Mouse (Mus musculus): ENCODE results near the gene Nfatc2ip. TPM values are rescaled to one million over a fixed set of nuclear protein-coding genes. Genes with fewer than 3 reads are reported as not detected.
"Not testable (repeated sequence)": the region's sequence is repeated elsewhere in the genome, so short reads cannot be mapped to it uniquely, and the experiment has no call there.

Nfatc2ip gene
- polyA plus RNA-seq, 1 experiment from 2014 or later, result 2.6 TPM

DNA sequence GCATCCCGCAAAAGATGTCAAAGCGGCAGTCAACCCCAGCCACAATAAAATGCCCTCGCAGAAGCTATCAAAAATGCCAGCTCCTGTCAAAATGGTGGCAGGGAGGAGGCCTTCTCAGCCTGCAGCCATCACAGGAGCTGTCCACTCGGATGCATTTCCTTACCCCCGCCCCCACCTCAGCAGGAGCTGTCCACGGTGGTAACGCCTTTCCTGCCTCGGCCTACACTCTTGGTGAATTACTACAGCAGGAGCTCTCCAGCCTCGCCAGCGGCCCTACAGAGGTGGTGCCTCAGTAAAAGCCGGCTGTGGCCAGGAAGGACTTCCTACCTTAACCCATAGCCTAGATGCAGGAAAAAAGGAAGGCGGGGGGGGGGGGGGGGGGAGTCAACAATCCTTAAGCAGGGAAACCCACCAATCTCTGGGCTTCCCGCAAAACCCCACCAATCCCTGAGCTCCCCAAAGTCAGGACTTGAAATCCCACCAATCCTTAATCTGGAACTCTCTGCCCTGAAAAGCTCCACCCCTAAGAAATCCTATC is 30.9 kb upstream of the Nfatc2ip start:
- Histone ChIP-seq H3K36me3 (ENCODE audit: inconsistent target) (no peaks in the 10 kb centered on the region), H3K79me2 (ENCODE audit: inconsistent target) (peaks cover 4% of the 10 kb centered on the region; the same call in 1 of the 2 replicates), H3K4me3 (ENCODE audit: inconsistent target) (no peak overlapping the region), H3K27ac (no peak overlapping the region)
- WGBS (ENCODE audit: missing documents), result 89% methylated on average over 11 of the region's 13 CpGs

DNA sequence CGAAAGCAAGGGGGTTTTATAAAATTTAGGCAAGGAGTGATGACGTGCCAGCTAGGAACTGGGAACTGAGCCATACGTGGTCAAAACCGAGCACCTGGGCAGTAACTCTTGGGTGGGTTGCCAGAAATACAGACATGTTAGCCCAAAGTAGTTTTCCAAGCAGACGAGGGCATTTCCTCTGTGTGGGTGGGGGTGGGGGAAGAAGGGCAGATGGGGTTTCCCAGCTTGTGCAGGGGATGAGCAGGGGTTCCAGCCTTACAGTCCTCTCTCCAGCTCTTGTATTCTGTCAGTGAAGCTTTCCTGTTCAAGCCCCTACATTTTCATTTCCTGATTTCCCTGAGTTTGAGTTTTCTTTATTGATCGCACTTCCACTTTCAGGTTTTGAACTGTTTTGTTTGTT is 27.6 kb upstream of the Nfatc2ip start:
- no peaks in the 10 kb centered on the region for H3K79me2 ChIP-seq (ENCODE audit: inconsistent target)
- 48% methylated on average over 6 of the region's 6 CpGs for WGBS (ENCODE audit: missing documents)
- no peaks in the 10 kb centered on the region for H3K36me3 ChIP-seq (ENCODE audit: inconsistent target)
- no peak overlapping the region for H3K4me3 ChIP-seq (ENCODE audit: inconsistent target)
- no peak overlapping the region for H3K27ac ChIP-seq

DNA sequence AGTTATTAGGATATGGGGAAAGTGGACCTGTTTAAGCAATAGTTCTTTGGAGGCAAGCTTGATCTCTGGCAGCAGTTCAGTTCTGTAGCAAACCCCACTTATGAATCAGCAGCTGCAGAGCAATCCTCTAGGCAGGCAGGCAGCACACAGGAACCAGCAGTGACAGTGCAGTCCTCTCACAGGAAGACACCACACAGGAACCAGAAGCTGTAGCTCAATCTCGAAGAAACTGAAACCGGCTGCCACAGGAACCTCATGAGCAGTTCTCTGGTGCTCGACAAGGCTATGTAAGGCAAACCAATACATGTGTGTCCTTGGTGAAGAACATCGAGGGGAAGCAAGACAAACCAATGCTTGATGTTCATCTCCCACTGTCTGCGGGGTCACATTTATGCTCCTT is 25.2 kb upstream of the Nfatc2ip start:
- H3K27ac ChIP-seq, result no peak overlapping the region
- WGBS (ENCODE audit: missing documents), result 54% methylated on average over 5 of the region's 5 CpGs

DNA sequence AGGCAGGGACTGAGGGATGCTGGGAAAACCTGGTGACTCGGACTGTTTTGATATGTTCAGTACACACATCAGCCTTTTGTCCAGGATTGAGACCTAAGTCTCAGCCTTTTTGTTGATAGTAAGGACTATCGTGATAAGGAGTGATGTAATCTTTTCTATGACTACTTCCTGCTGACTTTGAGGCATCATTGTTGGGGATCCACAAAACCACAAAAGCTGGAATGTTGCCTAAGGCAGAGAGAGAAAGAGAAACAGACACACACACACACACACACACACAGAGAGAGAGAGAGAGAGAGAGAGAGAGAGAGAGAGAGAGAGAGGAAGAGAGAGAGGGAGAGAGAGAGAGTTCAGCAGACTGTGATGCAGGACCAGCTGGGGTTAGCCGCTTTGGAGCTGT is 22.0 kb upstream of the Nfatc2ip start:
- H3K79me2 ChIP-seq (ENCODE audit: inconsistent target), result no peaks in the 10 kb centered on the region
- no peak overlapping the region for H3K4me3 ChIP-seq (ENCODE audit: inconsistent target)
- 42% methylated on average over 3 of the region's 3 CpGs for WGBS (ENCODE audit: missing documents)
- no peak overlapping the region for H3K27ac ChIP-seq
- H3K36me3 ChIP-seq (ENCODE audit: inconsistent target), result no peaks in the 10 kb centered on the region

More for the DNA sequence above, 25.2 kb upstream of the Nfatc2ip start:
- Histone ChIP-seq H3K36me3 (ENCODE audit: inconsistent target) (no peaks in the 10 kb centered on the region), H3K79me2 (ENCODE audit: inconsistent target) (no peaks in the 10 kb centered on the region), H3K4me3 (ENCODE audit: inconsistent target) (no peak overlapping the region)

DNA sequence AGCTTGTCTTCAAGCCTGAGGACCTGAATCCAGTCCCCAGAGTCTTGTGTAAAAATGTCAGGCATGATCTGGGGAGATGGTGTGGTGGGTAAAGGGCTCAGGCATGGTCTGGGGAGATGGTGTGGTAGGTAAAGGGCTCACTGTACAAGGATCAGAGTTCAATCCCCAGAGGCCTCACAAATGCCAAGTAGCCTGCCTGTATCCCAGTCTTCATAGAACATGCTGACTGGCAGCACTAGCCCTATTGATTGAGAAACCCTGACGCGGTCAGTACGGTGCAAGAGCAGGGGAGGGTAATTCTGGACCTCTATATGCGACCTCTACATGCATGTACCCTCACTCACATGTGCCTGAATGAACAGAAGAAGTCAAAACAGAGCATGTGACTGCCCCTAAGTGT is 21.1 kb upstream of the Nfatc2ip start:
- Histone ChIP-seq H3K27ac (no peak overlapping the region), H3K36me3 (ENCODE audit: inconsistent target) (no peaks in the 10 kb centered on the region), H3K79me2 (ENCODE audit: inconsistent target) (no peaks in the 10 kb centered on the region), H3K4me3 (ENCODE audit: inconsistent target) (no peak overlapping the region)
- 93% methylated on average over 4 of the region's 4 CpGs for WGBS (ENCODE audit: missing documents)

DNA sequence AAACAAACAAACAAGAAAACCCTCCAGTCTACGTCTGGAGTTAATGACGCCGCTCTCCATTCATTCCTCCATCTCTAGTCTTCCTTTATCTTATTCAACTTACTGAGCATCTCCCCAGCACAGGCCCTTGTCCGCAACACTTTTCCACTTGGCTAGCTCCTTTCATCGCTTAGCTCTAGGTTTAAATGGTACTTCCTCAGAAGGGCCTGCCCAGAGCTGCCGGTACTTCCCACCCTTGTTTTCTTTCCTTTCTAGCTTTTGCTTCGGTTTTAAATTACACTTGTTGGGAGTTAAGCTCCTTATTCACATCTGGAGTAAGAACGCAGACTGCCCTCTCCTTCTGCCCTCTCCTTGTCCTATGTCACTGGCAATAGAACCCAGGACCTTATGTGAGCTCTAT is 20.5 kb upstream of the Nfatc2ip start:
- H3K4me3 ChIP-seq (ENCODE audit: inconsistent target), result no peak overlapping the region
- no peaks in the 10 kb centered on the region for H3K79me2 ChIP-seq (ENCODE audit: inconsistent target)
- H3K36me3 ChIP-seq (ENCODE audit: inconsistent target), result no peaks in the 10 kb centered on the region
- H3K27ac ChIP-seq, result no peak overlapping the region
- WGBS (ENCODE audit: missing documents), result 68% methylated on average over 8 of the region's 8 CpGs

DNA sequence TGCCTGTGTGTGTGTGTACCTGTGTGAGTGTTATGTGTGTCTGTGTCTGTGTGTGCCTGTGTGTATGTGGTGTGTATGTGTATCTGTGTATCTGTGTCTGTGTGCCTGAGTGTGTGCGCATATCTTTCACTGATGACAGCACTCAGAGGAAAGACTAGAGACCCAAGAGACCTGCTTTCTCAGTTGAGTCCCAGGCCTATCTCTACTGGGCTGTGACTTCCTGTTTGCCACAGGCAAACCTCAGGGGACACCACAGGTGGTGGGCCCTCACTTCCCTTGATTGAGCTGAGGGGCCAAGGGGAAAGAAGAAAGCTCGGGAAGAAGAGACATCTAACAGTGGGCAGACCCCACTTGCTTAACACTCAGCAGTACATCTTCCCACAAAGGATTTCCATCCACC is 20.1 kb upstream of the Nfatc2ip start:
- Histone ChIP-seq H3K27ac (no peak overlapping the region), H3K79me2 (ENCODE audit: inconsistent target) (no peaks in the 10 kb centered on the region), H3K4me3 (ENCODE audit: inconsistent target) (no peak overlapping the region), H3K36me3 (ENCODE audit: inconsistent target) (no peaks in the 10 kb centered on the region)
- 39% methylated on average over 2 of the region's 2 CpGs for WGBS (ENCODE audit: missing documents)

DNA sequence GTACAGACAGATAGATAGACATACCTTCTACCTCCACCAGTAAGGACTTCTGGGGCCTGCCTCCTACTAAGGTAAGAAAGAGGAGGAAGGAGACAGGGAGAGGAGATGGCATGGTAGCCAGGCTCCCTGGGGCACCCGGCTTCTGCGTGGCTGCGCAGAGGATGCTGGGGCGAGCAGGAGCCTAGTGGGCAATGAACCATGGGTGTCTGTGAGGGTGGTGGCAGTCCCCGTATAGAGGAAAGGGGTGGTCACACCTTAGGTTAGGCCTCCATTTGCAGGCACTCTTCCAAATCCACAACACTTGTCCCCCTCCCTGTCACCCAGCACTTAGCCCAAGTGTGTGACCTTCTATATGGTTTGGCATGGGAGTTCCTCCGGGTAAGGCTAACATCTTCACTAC is 18.2 kb upstream of the Nfatc2ip start, which contains the start of gene Cd19:
Cd19 (minus strand) TSS at position 165 of the 400 bp plus-strand sequence.
- 89% methylated on average over 6 of the region's 6 CpGs for WGBS (ENCODE audit: missing documents)
- H3K4me3 ChIP-seq (ENCODE audit: inconsistent target), result no peak within 1 kb of the TSS
- H3K36me3 ChIP-seq (ENCODE audit: inconsistent target), result no peaks in the 10 kb centered on the region
- H3K27ac ChIP-seq, result no peak within 1 kb of the TSS
- no peaks in the 10 kb centered on the region for H3K79me2 ChIP-seq (ENCODE audit: inconsistent target)

DNA sequence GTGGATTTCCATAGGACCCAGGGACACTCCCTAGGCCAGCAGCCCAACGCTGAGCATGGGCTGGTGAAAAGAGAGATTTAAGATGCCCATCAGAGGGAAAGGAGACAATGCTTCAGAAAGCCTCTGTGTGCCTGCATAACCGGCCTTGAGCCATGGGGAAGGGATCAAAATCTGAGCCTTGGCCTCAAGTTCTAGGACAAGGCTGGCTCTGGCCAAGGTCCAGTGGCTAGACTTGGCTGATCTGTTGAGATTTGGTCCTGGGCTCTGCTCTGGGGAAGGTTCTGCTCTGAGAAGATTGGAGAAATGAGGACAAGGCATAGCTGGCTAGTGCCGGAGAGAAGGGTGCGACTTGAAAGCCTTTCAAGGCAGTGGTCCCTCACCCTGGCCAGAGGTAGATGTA is 14.5 kb upstream of the Nfatc2ip start:
- H3K79me2 ChIP-seq (ENCODE audit: inconsistent target), result no peaks in the 10 kb centered on the region
- WGBS (ENCODE audit: missing documents), result 95% methylated on average over 4 of the region's 4 CpGs
- no peaks in the 10 kb centered on the region for H3K36me3 ChIP-seq (ENCODE audit: inconsistent target)
- no peak overlapping the region for H3K27ac ChIP-seq
- no peak overlapping the region for H3K4me3 ChIP-seq (ENCODE audit: inconsistent target)

DNA sequence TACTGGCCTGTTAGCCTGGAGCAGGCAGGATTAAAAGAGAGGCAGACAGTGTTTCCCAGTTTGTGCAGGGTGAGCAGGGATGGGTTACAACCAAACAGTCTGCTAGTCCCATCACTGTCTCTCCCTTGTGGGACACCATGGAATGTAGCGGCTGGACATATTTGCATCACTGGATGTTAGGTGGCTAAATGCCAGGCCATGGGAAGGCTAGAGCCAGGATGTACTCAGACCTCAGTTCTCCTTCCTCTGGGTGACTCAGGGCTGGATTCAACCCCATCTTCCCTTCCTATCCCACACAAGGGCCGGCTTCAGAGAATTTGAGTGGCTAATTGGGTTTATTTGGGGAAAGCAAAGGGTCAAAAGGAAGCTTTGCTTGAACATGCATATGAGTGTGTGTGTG is 12.1 kb upstream of the Nfatc2ip start:
- Histone ChIP-seq H3K36me3 (ENCODE audit: inconsistent target) (no peaks in the 10 kb centered on the region), H3K27ac (no peak overlapping the region), H3K4me3 (ENCODE audit: inconsistent target) (no peak overlapping the region), H3K79me2 (ENCODE audit: inconsistent target) (no peaks in the 10 kb centered on the region)
- WGBS (ENCODE audit: missing documents), result 85% methylated on average over 2 of the region's 2 CpGs

DNA sequence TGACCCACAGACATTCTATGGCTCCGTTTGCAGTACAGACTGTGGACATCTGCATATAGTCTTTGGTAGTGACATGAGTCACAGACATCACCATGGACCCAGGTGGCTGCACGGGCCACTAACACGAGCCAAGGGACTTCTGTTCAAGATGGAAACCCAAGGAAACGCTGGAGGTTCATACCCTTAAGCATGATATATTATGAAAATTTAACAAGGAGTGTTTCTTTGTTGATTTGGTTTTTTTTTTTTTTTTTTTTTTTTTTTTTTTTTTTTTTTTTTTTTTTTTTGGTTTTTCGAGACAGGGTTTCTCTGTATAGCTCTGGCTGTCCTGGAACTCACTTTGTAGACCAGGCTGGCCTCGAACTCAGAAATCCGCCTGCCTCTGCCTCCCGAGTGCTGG is 6.0 kb upstream of the Nfatc2ip start:
- 84% methylated on average over 4 of the region's 8 CpGs for WGBS (ENCODE audit: missing documents)
- not testable (repeated sequence) for H3K36me3 ChIP-seq (ENCODE audit: inconsistent target); H3K27ac ChIP-seq; H3K79me2 ChIP-seq (ENCODE audit: inconsistent target); H3K4me3 ChIP-seq (ENCODE audit: inconsistent target)

DNA sequence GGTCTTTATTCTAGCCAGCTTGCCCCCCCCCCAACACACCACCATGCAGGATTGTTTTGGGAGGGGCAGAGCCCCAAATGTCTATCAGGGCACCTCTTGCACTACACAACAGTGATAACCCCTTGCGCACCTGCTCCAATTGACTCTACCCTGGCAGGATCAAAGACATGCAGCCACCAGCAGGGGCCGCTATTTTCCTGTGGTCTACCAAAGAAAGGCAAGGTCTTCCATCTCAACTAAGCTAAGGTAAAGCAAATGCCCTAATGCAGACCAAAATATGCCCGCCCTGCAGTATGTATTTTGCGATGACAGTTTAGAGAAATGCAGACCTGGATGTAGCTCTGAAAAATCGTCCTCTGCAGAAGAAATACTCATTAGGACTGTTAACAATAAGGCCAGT is 3.0 kb upstream of the Nfatc2ip start:
- Histone ChIP-seq H3K79me2 (ENCODE audit: inconsistent target) (no peaks in the 10 kb centered on the region), H3K27ac (no peak overlapping the region), H3K4me3 (ENCODE audit: inconsistent target) (no peak overlapping the region), H3K36me3 (ENCODE audit: inconsistent target) (no peaks in the 10 kb centered on the region)
- 6% methylated on average over 5 of the region's 5 CpGs for WGBS (ENCODE audit: missing documents)

DNA sequence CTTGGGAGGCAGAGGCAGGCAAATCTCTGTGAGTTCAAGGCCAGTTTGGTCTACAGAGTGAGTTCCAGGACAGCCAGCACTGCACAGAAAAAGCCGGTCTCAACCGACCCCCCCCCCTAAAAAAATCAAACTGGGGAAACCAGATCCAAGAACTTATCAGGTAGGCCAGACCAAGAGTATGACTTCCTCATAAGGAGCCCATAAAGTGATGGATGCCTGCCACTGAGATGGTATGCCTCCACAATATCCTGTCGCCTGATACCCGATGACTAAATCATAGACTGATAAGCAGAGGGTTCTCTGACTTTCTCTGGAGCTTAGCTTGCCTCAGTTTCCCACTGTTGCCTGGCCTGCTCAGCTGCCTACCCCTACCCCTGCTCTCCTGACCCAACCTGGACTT is 1.3 kb upstream of the Nfatc2ip start:
- no peak overlapping the region for H3K4me3 ChIP-seq (ENCODE audit: inconsistent target)
- WGBS (ENCODE audit: missing documents), result 80% methylated on average over 4 of the region's 4 CpGs

DNA sequence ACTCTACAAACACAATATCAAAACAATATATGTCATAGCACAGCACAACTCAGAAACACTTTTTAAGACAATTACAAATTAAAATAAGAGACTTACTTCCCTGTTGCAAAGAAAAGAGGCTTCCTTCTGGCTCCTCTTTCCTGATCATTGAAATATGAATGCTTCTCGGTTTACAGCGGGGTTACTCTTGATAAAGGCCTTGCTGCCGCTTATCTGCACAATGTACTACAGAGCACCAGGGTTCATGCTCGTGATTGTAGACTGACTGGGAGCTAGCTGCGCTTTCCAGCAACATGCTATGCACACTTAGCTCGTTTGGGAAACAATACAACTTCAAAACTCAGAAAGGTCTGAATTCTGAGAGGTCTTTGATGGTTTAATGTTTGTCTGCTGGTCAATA is 684 bp upstream of the Nfatc2ip start:
- Histone ChIP-seq H3K36me3 (ENCODE audit: inconsistent target) (no peaks in the 10 kb centered on the region), H3K79me2 (ENCODE audit: inconsistent target) (no peaks in the 10 kb centered on the region), H3K27ac (no peak overlapping the region), H3K4me3 (ENCODE audit: inconsistent target) (no peak overlapping the region)
- WGBS (ENCODE audit: missing documents), result 77% methylated on average over 6 of the region's 6 CpGs

More for the DNA sequence above, 1.3 kb upstream of the Nfatc2ip start:
- H3K27ac ChIP-seq, result no peak overlapping the region
- no peaks in the 10 kb centered on the region for H3K36me3 ChIP-seq (ENCODE audit: inconsistent target)
- H3K79me2 ChIP-seq (ENCODE audit: inconsistent target), result no peaks in the 10 kb centered on the region

DNA sequence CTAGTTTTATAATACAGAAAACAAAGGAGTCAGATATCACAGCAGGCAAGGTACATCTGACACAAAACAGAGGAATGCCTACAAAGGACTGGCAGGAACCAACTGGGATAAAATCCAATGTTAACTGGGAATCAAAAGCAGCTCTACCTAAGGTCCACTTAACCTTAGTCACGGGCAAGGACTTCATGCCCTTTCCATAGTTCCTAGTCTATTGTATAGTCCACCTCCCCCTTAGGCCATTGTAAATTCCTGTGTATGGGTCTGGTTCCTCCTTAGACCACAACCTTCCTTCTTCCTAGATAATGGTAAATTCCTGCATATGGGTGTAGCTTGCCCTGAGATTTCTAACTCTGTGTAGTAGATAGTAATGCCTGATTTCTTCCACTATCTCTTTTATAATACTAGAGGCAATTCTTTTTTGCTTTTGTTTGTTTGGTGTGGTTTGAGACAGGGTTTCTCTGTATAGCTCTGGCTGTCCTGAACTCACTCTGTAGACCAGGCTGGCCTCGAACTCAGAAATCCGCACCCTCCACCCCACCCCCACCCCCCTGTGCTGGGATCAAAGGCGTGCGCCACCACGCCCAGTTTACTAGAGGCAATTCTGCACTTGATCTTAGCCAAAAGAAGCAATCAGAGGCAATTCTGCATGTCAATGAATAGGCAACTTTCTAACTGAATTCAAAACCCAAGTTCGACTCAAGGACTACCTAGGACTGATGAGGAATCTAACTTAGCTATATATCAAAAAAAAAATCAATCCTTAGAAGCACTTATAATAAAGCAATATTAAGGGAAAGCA is 4.3 kb downstream of the Nfatc2ip start:
- not testable (repeated sequence) for H3K79me2 ChIP-seq (ENCODE audit: inconsistent target); H3K27ac ChIP-seq; H3K4me3 ChIP-seq (ENCODE audit: inconsistent target)
- 97% methylated on average over 7 of the region's 7 CpGs for WGBS (ENCODE audit: missing documents)
- H3K36me3 ChIP-seq (ENCODE audit: inconsistent target), result peaks cover 13% of the 10 kb centered on the region; the same call in 1 of the 2 replicates

All from macrophage (primary cell).